Mouse (Mus musculus) hindbrain, embryonic 12.5 days (tissue): ENCODE results near the gene Syngap1. TPM values are rescaled to one million over a fixed set of nuclear protein-coding genes. Genes with fewer than 3 reads are reported as not detected.
"Not testable (repeated sequence)": the region's sequence is repeated elsewhere in the genome, so short reads cannot be mapped to it uniquely, and the experiment has no call there.

Experiments used
- ATAC-seq: fragments of 200-750 bp; cut with Nextera tagmentation; 2 replicates; pipeline ENCODE4 v1.8.0; 2017; ENCODE audit warnings: moderate TSS enrichment; ENCODE audit not compliant: low FRiP score
- H3K27ac ChIP-seq: fragments of 300-500 bp; sonication (generic); 2 replicates; pipeline ENCODE4 v1.5.1; 2016; ENCODE audit warnings: mild to moderate bottlenecking
- H3K27me3 ChIP-seq: fragments of 300-500 bp; sonication (generic); 2 replicates; pipeline ENCODE4 v1.6.1; 2016; ENCODE audit warnings: mild to moderate bottlenecking
- H3K36me3 ChIP-seq: fragments of 300-500 bp; sonication (generic); 2 replicates; pipeline ENCODE4 v1.6.1; 2016; ENCODE audit warnings: mild to moderate bottlenecking
- H3K4me1 ChIP-seq: fragments of 300-500 bp; sonication (generic); 2 replicates; pipeline ENCODE4 v1.6.1; 2016
- H3K4me2 ChIP-seq: fragments of 300-500 bp; sonication (generic); replicated peaks from 2 replicates; pipeline ENCODE4 v1.6.1; 2016; ENCODE audit warnings: mild to moderate bottlenecking
- H3K4me3 ChIP-seq: fragments of 300-500 bp; sonication (generic); 2 replicates; pipeline ENCODE4 v1.5.1; 2016; ENCODE audit warnings: mild to moderate bottlenecking
- H3K9ac ChIP-seq: fragments of 300-500 bp; sonication (generic); 2 replicates; pipeline ENCODE4 v1.6.1; 2016; ENCODE audit warnings: mild to moderate bottlenecking, moderate library complexity
- H3K9me3 ChIP-seq: fragments of 300-500 bp; sonication (generic); replicated peaks from 2 replicates; pipeline ENCODE4 v1.6.1; 2016; ENCODE audit warnings: mild to moderate bottlenecking
- WGBS: fragments of 180-500 bp; shearing (Covaris S2); methylation state at CpG from one replicate; pipeline ENCODE4 v1.1.7; 2016; 5-methylcytosine and 5-hydroxymethylcytosine counted together
- polyA plus RNA-seq: library from polyadenylated mRNA; unstranded; fragments of >200 nt; fragmentation: Nextera tagmentation; extraction: Ambion mirVana; gene quantifications from 2 replicates; pipeline ENCODE4 v1.2.1, GENCODE M21; 2016

The Syngap1 gene
- polyA plus RNA-seq, 1 experiment from 2014 or later: 4.2 TPM

DNA sequence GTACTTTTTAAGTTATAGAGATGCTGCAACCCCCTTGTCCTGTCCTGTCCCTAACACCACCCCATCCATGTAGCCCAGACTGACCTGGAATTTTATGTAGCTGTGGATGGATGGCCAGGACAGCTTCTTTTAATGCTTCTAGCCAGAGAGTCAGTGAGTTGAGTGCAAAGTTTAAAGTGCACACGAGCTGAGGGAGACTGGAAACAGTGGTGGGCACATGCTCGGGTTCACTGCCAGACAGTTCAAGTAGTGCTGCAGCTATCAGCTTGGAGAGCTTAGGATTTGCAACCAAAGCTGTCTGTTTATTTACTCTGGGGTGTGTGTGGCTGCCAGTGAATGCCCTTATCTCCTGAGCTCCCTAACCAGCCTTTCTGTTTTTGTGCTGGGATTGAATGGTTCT, 21.5 kb upstream of the Syngap1 start:
- H3K27ac ChIP-seq, H3K9ac ChIP-seq, H3K4me3 ChIP-seq, H3K4me1 ChIP-seq, H3K9me3 ChIP-seq, H3K27me3 ChIP-seq, H3K4me2 ChIP-seq, ATAC-seq: not testable (repeated sequence)
- peaks cover 11% of the 10 kb centered on the region; the same call in 1 of the 2 replicates for H3K36me3 ChIP-seq
- WGBS: 89% methylated on average over 2 of the region's 2 CpGs

- not testable (repeated sequence) for ATAC-seq, H3K4me3 ChIP-seq, H3K27ac ChIP-seq, H3K9me3 ChIP-seq, H3K4me2 ChIP-seq, H3K9ac ChIP-seq, H3K4me1 ChIP-seq, H3K27me3 ChIP-seq
- WGBS: 92% methylated on average over 6 of the region's 6 CpGs
- H3K36me3 ChIP-seq: peaks cover 33% of the 10 kb centered on the region
Measured at GRCm38 (mm10) chr17:26922368-26922767, 18.7 kb upstream of the Syngap1 start.

GRCm38 (mm10) chr17:26925414-26925813, 15.6 kb upstream of the Syngap1 start:
- WGBS: 94% methylated on average over 9 of the region's 9 CpGs
- H3K9me3 ChIP-seq: not testable (repeated sequence)

DNA sequence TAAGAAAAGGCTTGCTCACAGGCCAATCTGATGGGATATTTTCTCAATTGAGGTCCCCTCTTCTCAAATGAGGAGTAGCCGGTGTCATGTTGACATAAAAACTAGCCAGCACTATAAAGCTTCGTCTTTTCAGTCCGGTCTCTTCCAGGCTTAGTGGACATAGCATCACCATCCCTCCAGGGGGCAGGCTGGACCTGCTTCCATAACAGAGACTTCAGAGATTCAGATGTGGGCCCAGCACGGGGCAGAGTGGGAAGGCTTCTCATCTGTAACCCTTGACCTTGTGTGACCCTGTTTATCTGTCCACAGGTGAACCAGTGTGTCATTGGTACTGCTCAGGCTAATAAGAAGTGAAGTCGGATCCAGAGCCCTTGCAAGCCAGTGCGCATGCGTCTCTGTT, 9.3 kb upstream of the Syngap1 start:
- H3K9me3 ChIP-seq, H3K9ac ChIP-seq, H3K4me2 ChIP-seq, H3K27me3 ChIP-seq, H3K27ac ChIP-seq, ATAC-seq, H3K4me3 ChIP-seq: not testable (repeated sequence)
- Histone ChIP-seq H3K36me3 (peaks cover 43% of the 10 kb centered on the region), H3K4me1 (peaks cover 20% of the 10 kb centered on the region)
- WGBS: 67% methylated on average over 7 of the region's 7 CpGs

More at GRCm38 (mm10) chr17:26925414-26925813, 15.6 kb upstream of the Syngap1 start:
- H3K27me3 ChIP-seq, H3K27ac ChIP-seq, H3K4me2 ChIP-seq, H3K4me3 ChIP-seq, H3K9ac ChIP-seq, H3K4me1 ChIP-seq, ATAC-seq: not testable (repeated sequence)
- peaks cover 50% of the 10 kb centered on the region for H3K36me3 ChIP-seq

- ATAC-seq: peak; percentile 84
Measured at GRCm38 (mm10) chr17:26932839-26933398, 8.1 kb upstream of the Syngap1 start, which contains the start of gene Phf1. Gene Phf1 (plus strand): TSS chr17:26933052.

DNA sequence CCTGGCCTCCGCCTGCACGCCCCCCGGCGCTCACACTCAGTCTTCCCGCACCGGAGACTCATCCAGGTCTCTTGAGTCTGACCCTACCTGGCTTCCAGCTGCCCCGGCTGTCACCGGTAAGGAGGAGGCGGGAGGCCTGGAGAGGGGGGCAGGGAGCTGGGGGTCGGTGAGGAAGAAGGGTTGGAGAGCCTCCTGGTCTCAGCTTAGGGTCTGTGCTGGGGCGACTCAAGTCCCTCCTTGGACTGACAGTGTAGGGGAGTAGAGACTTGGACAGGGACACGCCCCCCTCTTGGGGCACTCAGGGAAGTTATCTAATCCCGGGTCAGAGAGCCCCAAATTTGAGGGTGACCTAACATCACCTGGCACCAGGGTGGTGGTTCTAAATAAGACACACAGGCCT, 7.6 kb upstream of the Syngap1 start:
- WGBS: 13% methylated on average over 13 of the region's 13 CpGs
- Histone ChIP-seq H3K9ac (peak overlapping the region; percentile 88), H3K4me1 (peaks cover 30% of the 10 kb centered on the region), H3K27me3 (no peaks in the 10 kb centered on the region), H3K4me2 (peak overlapping the region; percentile 88), H3K9me3 (no peaks in the 10 kb centered on the region), H3K36me3 (peaks cover 37% of the 10 kb centered on the region), H3K4me3 (peak overlapping the region; percentile 72), H3K27ac (peak overlapping the region; percentile 81)
- peak; percentile 33; the same call in 1 of the 2 replicates for ATAC-seq

More at GRCm38 (mm10) chr17:26932839-26933398, 8.1 kb upstream of the Syngap1 start, which contains the start of gene Phf1:
- Histone ChIP-seq H3K4me2 (peak within 1 kb of the TSS; percentile 88), H3K4me1 (peaks cover 25% of the 10 kb centered on the region), H3K27ac (peak within 1 kb of the TSS; percentile 81), H3K27me3 (no peaks in the 10 kb centered on the region), H3K9ac (peak within 1 kb of the TSS; percentile 88), H3K4me3 (peak within 1 kb of the TSS; percentile 72), H3K9me3 (no peaks in the 10 kb centered on the region), H3K36me3 (peaks cover 38% of the 10 kb centered on the region)
- under 1% methylated on average over 43 of the region's 43 CpGs for WGBS

- H3K27ac ChIP-seq: no peak overlapping the region
- H3K9me3 ChIP-seq: no peaks in the 10 kb centered on the region
- H3K9ac ChIP-seq: peak overlapping the region; percentile 88
- H3K27me3 ChIP-seq: no peaks in the 10 kb centered on the region
- H3K4me2 ChIP-seq: peak overlapping the region; percentile 88
- peaks cover 35% of the 10 kb centered on the region for H3K4me1 ChIP-seq
- H3K36me3 ChIP-seq: peaks cover 31% of the 10 kb centered on the region
- 82% methylated on average over 16 of the region's 16 CpGs for WGBS
- H3K4me3 ChIP-seq: peak overlapping the region; percentile 72
- ATAC-seq: no peak
Measured at GRCm38 (mm10) chr17:26933885-26934827, 6.9 kb upstream of the Syngap1 start.

DNA sequence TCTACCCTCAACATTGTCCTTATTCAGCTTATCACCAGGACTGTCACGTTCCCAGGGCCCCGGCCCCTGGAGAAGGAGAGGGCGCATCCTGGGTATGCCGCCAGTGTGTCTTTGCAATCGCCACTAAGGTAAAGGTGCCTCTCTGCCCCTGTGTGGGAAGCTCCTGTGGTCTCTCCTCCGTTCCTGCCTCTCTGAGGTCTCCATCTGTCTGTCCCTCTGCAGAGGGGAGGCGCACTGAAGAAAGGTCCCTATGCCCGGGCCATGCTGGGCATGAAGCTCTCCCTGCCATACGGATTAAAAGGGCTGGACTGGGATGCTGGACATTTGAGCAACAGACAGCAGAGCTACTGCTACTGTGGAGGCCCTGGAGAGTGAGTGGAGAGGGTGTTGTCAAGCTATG, 6.0 kb upstream of the Syngap1 start:
- Histone ChIP-seq H3K9ac (0 out of 2 replicates have a peak overlapping the region, but pooled peaks have one; percentile 0), H3K4me1 (peaks cover 38% of the 10 kb centered on the region), H3K4me2 (no peak overlapping the region), H3K36me3 (peaks cover 27% of the 10 kb centered on the region), H3K27ac (no peak overlapping the region), H3K9me3 (no peaks in the 10 kb centered on the region), H3K27me3 (no peaks in the 10 kb centered on the region), H3K4me3 (no peak overlapping the region)
- 93% methylated on average over 9 of the region's 9 CpGs for WGBS
- no peak for ATAC-seq

- Histone ChIP-seq H3K27me3 (no peaks in the 10 kb centered on the region), H3K4me1 (peaks cover 51% of the 10 kb centered on the region), H3K27ac (no peak overlapping the region), H3K4me2 (no peak overlapping the region), H3K4me3 (no peak overlapping the region), H3K9me3 (no peaks in the 10 kb centered on the region), H3K9ac (peak overlapping the region; percentile 43; the same call in 1 of the 2 replicates), H3K36me3 (peaks cover 27% of the 10 kb centered on the region)
- WGBS: 84% methylated on average over 12 of the region's 12 CpGs
- no peak for ATAC-seq
Measured at GRCm38 (mm10) chr17:26936453-26936852, 4.6 kb upstream of the Syngap1 start.

DNA sequence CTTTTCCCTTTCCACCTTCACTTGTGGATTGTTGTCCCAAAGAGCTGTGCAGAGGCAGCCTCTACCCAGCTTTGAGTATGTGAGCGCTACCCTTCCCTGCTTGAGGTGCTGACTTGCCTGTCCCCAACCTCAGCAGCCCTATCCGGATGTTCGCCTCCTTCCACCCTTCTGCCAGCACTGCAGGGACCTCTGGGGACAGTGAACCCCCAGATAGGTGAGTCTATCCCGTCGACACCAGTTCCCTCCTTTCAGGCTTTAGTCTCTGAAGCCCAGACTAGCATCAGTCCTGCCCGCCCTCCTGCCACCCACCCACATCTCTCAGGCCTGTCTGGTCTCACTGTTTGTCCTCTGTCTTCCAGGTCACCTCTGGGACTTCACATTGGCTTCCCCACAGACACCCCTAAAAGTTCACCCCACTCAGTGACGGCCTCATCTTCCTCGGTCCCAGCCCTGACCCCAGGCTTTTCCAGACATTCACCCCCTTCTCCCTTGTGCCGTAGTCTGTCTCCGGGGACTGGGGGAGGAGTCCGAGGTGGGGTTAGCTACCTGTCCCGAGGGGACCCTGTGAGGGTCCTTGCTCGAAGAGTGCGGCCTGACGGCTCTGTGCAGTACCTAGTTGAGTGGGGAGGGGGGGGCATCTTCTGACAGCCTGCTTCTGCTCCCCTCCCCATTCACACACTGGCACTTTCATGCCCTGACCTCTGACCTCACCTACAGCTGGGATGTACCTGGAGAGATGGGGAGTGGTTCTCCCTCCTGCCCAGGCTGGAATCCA, 3.9 kb upstream of the Syngap1 start:
- 85% methylated on average over 15 of the region's 15 CpGs for WGBS
- Histone ChIP-seq H3K4me2 (no peak overlapping the region), H3K27me3 (no peaks in the 10 kb centered on the region), H3K27ac (no peak overlapping the region), H3K9me3 (no peaks in the 10 kb centered on the region), H3K4me1 (peaks cover 58% of the 10 kb centered on the region), H3K36me3 (peaks cover 27% of the 10 kb centered on the region), H3K4me3 (no peak overlapping the region), H3K9ac (no peak overlapping the region)
- ATAC-seq: no peak

DNA sequence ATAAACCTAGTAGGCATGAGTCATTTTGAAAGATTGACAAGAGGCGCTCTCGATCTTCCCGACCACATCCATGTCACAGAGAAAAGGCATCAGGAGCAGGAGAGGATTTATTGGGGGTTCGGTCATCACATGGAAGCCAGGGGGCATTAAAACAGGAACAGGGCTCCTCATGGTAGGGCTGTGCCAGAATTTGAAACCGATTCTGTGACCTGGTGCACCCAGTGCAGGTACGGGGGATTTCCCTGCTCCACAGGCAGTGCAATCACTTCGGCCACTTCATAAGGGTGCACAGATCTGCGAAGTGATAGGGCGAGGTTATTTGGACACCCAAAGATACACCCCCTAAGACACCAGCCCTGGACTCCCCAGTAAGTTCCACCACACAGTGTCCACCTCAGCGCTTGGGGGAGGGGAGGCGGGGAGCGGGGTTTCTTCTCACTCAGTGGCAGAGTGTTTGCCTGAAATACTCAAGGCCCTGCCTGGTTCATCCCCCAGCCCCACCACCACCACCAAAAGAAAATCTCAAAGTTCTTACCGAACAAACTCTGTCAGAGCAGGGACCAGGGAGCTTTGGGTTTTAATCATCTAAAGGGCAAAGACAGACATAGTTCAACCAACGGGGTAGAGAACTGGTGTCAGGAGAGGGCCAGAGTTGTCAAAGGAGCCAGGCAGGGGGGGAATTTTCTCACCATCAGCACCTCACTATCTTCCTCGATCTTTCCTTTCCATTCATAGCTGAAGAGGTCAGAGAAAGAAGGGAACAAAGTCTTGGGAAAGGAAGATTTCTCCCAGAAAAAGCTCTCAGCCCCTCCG, 3.0 kb upstream of the Syngap1 start:
- H3K27me3 ChIP-seq: no peaks in the 10 kb centered on the region
- peak overlapping the region; percentile 75; the same call in 1 of the 2 replicates for H3K27ac ChIP-seq
- no peaks in the 10 kb centered on the region for H3K9me3 ChIP-seq
- ATAC-seq: no peak
- peaks cover 27% of the 10 kb centered on the region for H3K36me3 ChIP-seq
- peak overlapping the region; percentile 75 for H3K9ac ChIP-seq
- H3K4me2 ChIP-seq: peak overlapping the region; percentile 98
- peak overlapping the region; percentile 49 for H3K4me3 ChIP-seq
- WGBS: 60% methylated on average over 16 of the region's 16 CpGs
- peaks cover 61% of the 10 kb centered on the region for H3K4me1 ChIP-seq
